Mouse (Mus musculus): ENCODE measurements around the gene Rrm1. TPM values are rescaled to one million over a fixed set of nuclear protein-coding genes. Genes with fewer than 3 reads are reported as not detected.
"Not testable (repeated sequence)": the region's sequence is repeated elsewhere in the genome, so short reads cannot be mapped to it uniquely, and the experiment has no call there.

Rrm1 gene
- polyA plus RNA-seq, 1 experiment from 2014 or later, result 79.3 TPM

- H3K36me3 ChIP-seq (ENCODE audit: control insufficient read depth, insufficient read depth); H3K27ac ChIP-seq (ENCODE audit: low read length); H3K4me1 ChIP-seq (replicated peaks; ENCODE audit: control insufficient read depth, insufficient read depth, low read length); H3K9ac ChIP-seq (replicated peaks; ENCODE audit: low read depth, low read length); H3K27me3 ChIP-seq (replicated peaks; ENCODE audit: control insufficient read depth, insufficient read depth, low read length); H3K9me3 ChIP-seq (ENCODE audit: control insufficient read depth, low read length); H3K4me2 ChIP-seq (ENCODE audit: low read length); ATAC-seq; H3K4me3 ChIP-seq (replicated peaks; ENCODE audit: low read length): not testable (repeated sequence)
- whole genome bisulfite sequencing, result 82% methylated on average over 7 of the region's 8 CpGs
Observed at GRCm38 (mm10) chr7:102484766-102485165, 43.3 kb downstream of the Rrm1 start.

GRCm38 (mm10) chr7:102486105-102486504 is 44.6 kb downstream of the Rrm1 start:
- Histone ChIP-seq H3K4me1 (replicated peaks; ENCODE audit: control insufficient read depth, insufficient read depth, low read length) (no peaks in the 10 kb centered on the region), H3K9ac (replicated peaks; ENCODE audit: low read depth, low read length) (no peak overlapping the region), H3K27ac (ENCODE audit: low read length) (no peak overlapping the region), H3K27me3 (replicated peaks; ENCODE audit: control insufficient read depth, insufficient read depth, low read length) (no peaks in the 10 kb centered on the region), H3K9me3 (ENCODE audit: control insufficient read depth, low read length) (no peaks in the 10 kb centered on the region), H3K4me3 (replicated peaks; ENCODE audit: low read length) (no peak overlapping the region), H3K4me2 (ENCODE audit: low read length) (no peak overlapping the region), H3K36me3 (ENCODE audit: control insufficient read depth, insufficient read depth) (no peaks in the 10 kb centered on the region)
- WGBS, result 86% methylated on average over 1 of the region's 1 CpGs
- no peak for ATAC-seq

GRCm38 (mm10) chr7:102488161-102488560 is 46.7 kb downstream of the Rrm1 start, which contains the start of gene Olfr544:
Olfr544 (minus strand) TSS chr7:102488313.
- H3K4me1 ChIP-seq (replicated peaks; ENCODE audit: control insufficient read depth, insufficient read depth, low read length), result no peaks in the 10 kb centered on the region
- no peak for ATAC-seq
- no peak within 1 kb of the TSS for H3K4me3 ChIP-seq (replicated peaks; ENCODE audit: low read length)
- no peak within 1 kb of the TSS for H3K9ac ChIP-seq (replicated peaks; ENCODE audit: low read depth, low read length)
- no peaks in the 10 kb centered on the region for H3K36me3 ChIP-seq (ENCODE audit: control insufficient read depth, insufficient read depth)
- H3K27ac ChIP-seq (ENCODE audit: low read length), result no peak within 1 kb of the TSS
- 63% methylated on average over 1 of the region's 1 CpGs for WGBS
- no peaks in the 10 kb centered on the region for H3K27me3 ChIP-seq (replicated peaks; ENCODE audit: control insufficient read depth, insufficient read depth, low read length)
- H3K9me3 ChIP-seq (ENCODE audit: control insufficient read depth, low read length), result no peaks in the 10 kb centered on the region
- H3K4me2 ChIP-seq (ENCODE audit: low read length), result no peak within 1 kb of the TSS

- H3K4me3 ChIP-seq (replicated peaks; ENCODE audit: low read length); H3K27me3 ChIP-seq (replicated peaks; ENCODE audit: control insufficient read depth, insufficient read depth, low read length); H3K9me3 ChIP-seq (ENCODE audit: control insufficient read depth, low read length); H3K9ac ChIP-seq (replicated peaks; ENCODE audit: low read depth, low read length); H3K4me2 ChIP-seq (ENCODE audit: low read length); H3K4me1 ChIP-seq (replicated peaks; ENCODE audit: control insufficient read depth, insufficient read depth, low read length); H3K36me3 ChIP-seq (ENCODE audit: control insufficient read depth, insufficient read depth); H3K27ac ChIP-seq (ENCODE audit: low read length); ATAC-seq: not testable (repeated sequence)
- 60% methylated on average over 7 of the region's 7 CpGs for WGBS
Observed at GRCm38 (mm10) chr7:102494416-102494815, 52.9 kb downstream of the Rrm1 start.

- H3K4me1 ChIP-seq (replicated peaks; ENCODE audit: control insufficient read depth, insufficient read depth, low read length), result no peaks in the 10 kb centered on the region
- no peak within 1 kb of the TSS for H3K4me2 ChIP-seq (ENCODE audit: low read length)
- H3K36me3 ChIP-seq (ENCODE audit: control insufficient read depth, insufficient read depth), result no peaks in the 10 kb centered on the region
- no peak for ATAC-seq
- no peak within 1 kb of the TSS for H3K9ac ChIP-seq (replicated peaks; ENCODE audit: low read depth, low read length)
- 72% methylated on average over 3 of the region's 3 CpGs for WGBS
- no peaks in the 10 kb centered on the region for H3K27me3 ChIP-seq (replicated peaks; ENCODE audit: control insufficient read depth, insufficient read depth, low read length)
- no peak within 1 kb of the TSS for H3K27ac ChIP-seq (ENCODE audit: low read length)
- no peak within 1 kb of the TSS for H3K4me3 ChIP-seq (replicated peaks; ENCODE audit: low read length)
- H3K9me3 ChIP-seq (ENCODE audit: control insufficient read depth, low read length), result no peaks in the 10 kb centered on the region
Observed at GRCm38 (mm10) chr7:102499473-102499872, 58.0 kb downstream of the Rrm1 start, which contains the start of gene Olfr545. Olfr545 (minus strand) TSS chr7:102499573.

GRCm38 (mm10) chr7:102501986-102502385 is 60.5 kb downstream of the Rrm1 start:
- WGBS, result 78% methylated on average over 5 of the region's 5 CpGs
- Histone ChIP-seq H3K9ac (replicated peaks; ENCODE audit: low read depth, low read length) (no peak overlapping the region), H3K9me3 (ENCODE audit: control insufficient read depth, low read length) (no peaks in the 10 kb centered on the region), H3K27ac (ENCODE audit: low read length) (no peak overlapping the region), H3K4me1 (replicated peaks; ENCODE audit: control insufficient read depth, insufficient read depth, low read length) (no peaks in the 10 kb centered on the region), H3K4me2 (ENCODE audit: low read length) (no peak overlapping the region), H3K27me3 (replicated peaks; ENCODE audit: control insufficient read depth, insufficient read depth, low read length) (no peaks in the 10 kb centered on the region), H3K4me3 (replicated peaks; ENCODE audit: low read length) (no peak overlapping the region), H3K36me3 (ENCODE audit: control insufficient read depth, insufficient read depth) (no peaks in the 10 kb centered on the region)
- ATAC-seq, result no peak

GRCm38 (mm10) chr7:102506848-102507247 is 65.4 kb downstream of the Rrm1 start:
- Histone ChIP-seq H3K4me3 (replicated peaks; ENCODE audit: low read length) (no peak overlapping the region), H3K27me3 (replicated peaks; ENCODE audit: control insufficient read depth, insufficient read depth, low read length) (0 out of 2 replicates have a peak, but pooled peaks cover 3% of the 10 kb centered on the region), H3K9me3 (ENCODE audit: control insufficient read depth, low read length) (no peaks in the 10 kb centered on the region), H3K36me3 (ENCODE audit: control insufficient read depth, insufficient read depth) (no peaks in the 10 kb centered on the region), H3K4me2 (ENCODE audit: low read length) (no peak overlapping the region), H3K9ac (replicated peaks; ENCODE audit: low read depth, low read length) (no peak overlapping the region), H3K4me1 (replicated peaks; ENCODE audit: control insufficient read depth, insufficient read depth, low read length) (no peaks in the 10 kb centered on the region), H3K27ac (ENCODE audit: low read length) (no peak overlapping the region)
- 48% methylated on average over 3 of the region's 3 CpGs for WGBS
- ATAC-seq, result peak; percentile 87

GRCm38 (mm10) chr7:102508066-102508465 is 66.6 kb downstream of the Rrm1 start:
- no peak for ATAC-seq
- Histone ChIP-seq H3K27ac (ENCODE audit: low read length) (no peak overlapping the region), H3K9ac (replicated peaks; ENCODE audit: low read depth, low read length) (no peak overlapping the region), H3K4me2 (ENCODE audit: low read length) (no peak overlapping the region), H3K9me3 (ENCODE audit: control insufficient read depth, low read length) (no peaks in the 10 kb centered on the region), H3K36me3 (ENCODE audit: control insufficient read depth, insufficient read depth) (no peaks in the 10 kb centered on the region), H3K4me1 (replicated peaks; ENCODE audit: control insufficient read depth, insufficient read depth, low read length) (peaks cover 4% of the 10 kb centered on the region; the same call in 1 of the 2 replicates), H3K4me3 (replicated peaks; ENCODE audit: low read length) (no peak overlapping the region), H3K27me3 (replicated peaks; ENCODE audit: control insufficient read depth, insufficient read depth, low read length) (0 out of 2 replicates have a peak, but pooled peaks cover 3% of the 10 kb centered on the region)
- 87% methylated on average over 9 of the region's 9 CpGs for WGBS

- no peaks in the 10 kb centered on the region for H3K36me3 ChIP-seq (ENCODE audit: control insufficient read depth, insufficient read depth)
Observed at GRCm38 (mm10) chr7:102508666-102509065, 67.2 kb downstream of the Rrm1 start.

GRCm38 (mm10) chr7:102509726-102510125 is 68.2 kb downstream of the Rrm1 start:
- H3K9me3 ChIP-seq (ENCODE audit: control insufficient read depth, low read length), result no peaks in the 10 kb centered on the region

More at GRCm38 (mm10) chr7:102508666-102509065, 67.2 kb downstream of the Rrm1 start:
- Histone ChIP-seq H3K9me3 (ENCODE audit: control insufficient read depth, low read length) (no peaks in the 10 kb centered on the region), H3K27me3 (replicated peaks; ENCODE audit: control insufficient read depth, insufficient read depth, low read length) (peaks cover 3% of the 10 kb centered on the region; the same call in 1 of the 2 replicates), H3K9ac (replicated peaks; ENCODE audit: low read depth, low read length) (no peak overlapping the region), H3K4me2 (ENCODE audit: low read length) (no peak overlapping the region), H3K4me1 (replicated peaks; ENCODE audit: control insufficient read depth, insufficient read depth, low read length) (peaks cover 8% of the 10 kb centered on the region), H3K4me3 (replicated peaks; ENCODE audit: low read length) (no peak overlapping the region), H3K27ac (ENCODE audit: low read length) (no peak overlapping the region)
- no peak for ATAC-seq
- WGBS, result 92% methylated on average over 6 of the region's 6 CpGs

More at GRCm38 (mm10) chr7:102509726-102510125, 68.2 kb downstream of the Rrm1 start:
- peaks cover 3% of the 10 kb centered on the region; the same call in 1 of the 2 replicates for H3K27me3 ChIP-seq (replicated peaks; ENCODE audit: control insufficient read depth, insufficient read depth, low read length)
- H3K4me2 ChIP-seq (ENCODE audit: low read length), result no peak overlapping the region
- no peak overlapping the region for H3K4me3 ChIP-seq (replicated peaks; ENCODE audit: low read length)
- WGBS, result 66% methylated on average over 7 of the region's 7 CpGs
- H3K4me1 ChIP-seq (replicated peaks; ENCODE audit: control insufficient read depth, insufficient read depth, low read length), result peaks cover 8% of the 10 kb centered on the region
- no peak for ATAC-seq
- no peak overlapping the region for H3K9ac ChIP-seq (replicated peaks; ENCODE audit: low read depth, low read length)
- no peak overlapping the region for H3K27ac ChIP-seq (ENCODE audit: low read length)
- no peaks in the 10 kb centered on the region for H3K36me3 ChIP-seq (ENCODE audit: control insufficient read depth, insufficient read depth)

All from forebrain, embryonic 16.5 days (tissue).